Mouse (Mus musculus) forebrain, postnatal 0 days (tissue): ENCODE measurements around the gene Cd19. TPM values are rescaled to one million over a fixed set of nuclear protein-coding genes. Genes with fewer than 3 reads are reported as not detected.
"Not testable (repeated sequence)": the region's sequence is repeated elsewhere in the genome, so short reads cannot be mapped to it uniquely, and the experiment has no call there.

Source experiments
- ATAC-seq: fragments of 200-750 bp; cut with Nextera tagmentation; 2 replicates; pipeline ENCODE4 v1.8.0; 2017; ENCODE audit warnings: mild to moderate bottlenecking, moderate library complexity
- DNase-seq: peaks from one replicate; pipeline ENCODE4 v3.0.0-alpha.2; 2015
- H3K27ac ChIP-seq: fragments of 300-500 bp; sonication (generic); 2 replicates; pipeline ENCODE4 v1.5.1; 2014; ENCODE audit warnings: low read depth, mild to moderate bottlenecking, antibody characterized with exemption, low read length, moderate library complexity, mixed read lengths
- H3K27me3 ChIP-seq: fragments of 300-500 bp; sonication (generic); 2 replicates; pipeline ENCODE4 v1.6.1; 2014; ENCODE audit warnings: mild to moderate bottlenecking, low read length, mixed read lengths; ENCODE audit not compliant: insufficient read depth
- H3K36me3 ChIP-seq: fragments of 300-500 bp; sonication (generic); 2 replicates; pipeline ENCODE4 v1.6.1; 2014; ENCODE audit warnings: mild to moderate bottlenecking, moderate library complexity; ENCODE audit not compliant: insufficient read depth
- H3K4me1 ChIP-seq: fragments of 300-500 bp; sonication (generic); 2 replicates; pipeline ENCODE4 v1.6.1; 2014; ENCODE audit warnings: antibody characterized with exemption; ENCODE audit not compliant: insufficient read depth
- H3K4me2 ChIP-seq: fragments of 300-500 bp; sonication (generic); 2 replicates; pipeline ENCODE4 v1.6.1; 2014; ENCODE audit warnings: low read depth, mild to moderate bottlenecking, moderate library complexity
- H3K4me3 ChIP-seq: fragments of 300-500 bp; sonication (generic); 2 replicates; pipeline ENCODE4 v1.5.1; 2014; ENCODE audit warnings: low read depth, low read length, mixed read lengths
- H3K9ac ChIP-seq: fragments of 300-500 bp; sonication (generic); 2 replicates; pipeline ENCODE4 v1.6.1; 2014; ENCODE audit warnings: mild to moderate bottlenecking
- H3K9me3 ChIP-seq: fragments of 300-500 bp; sonication (generic); 2 replicates; pipeline ENCODE4 v1.6.1; 2016; ENCODE audit warnings: low read length
- CTCF ChIP-seq: sonication (generic); IDR thresholded peaks from 2 replicates; pipeline ENCODE4 v1.5.1; 2016; ENCODE audit warnings: antibody characterized with exemption, control low read depth, low read depth
- WGBS: fragments of 180-500 bp; shearing (Covaris S2); extraction: QIAGEN DNeasy Blood & Tissue Kit; methylation state at CpG from one replicate; pipeline ENCODE4 v1.1.7; 2014; 5-methylcytosine and 5-hydroxymethylcytosine counted together
- polyA plus RNA-seq: library from polyadenylated mRNA; unstranded; fragments of >200 nt; fragmentation: Nextera tagmentation; extraction: Ambion mirVana; gene quantifications from 2 replicates; pipeline ENCODE4 v1.2.1, GENCODE M21; 2015
- total RNA-seq: library from RNA; depleted of rRNA; stranded (reverse); fragments of >200 nt; gene quantifications from 2 replicates; pipeline ENCODE4 v1.2.3, GENCODE M21; 2014

The Cd19 gene
- total and polyA plus RNA-seq, 2 experiments from 2014 or later = 0.67 TPM; not detected in 1

DNA sequence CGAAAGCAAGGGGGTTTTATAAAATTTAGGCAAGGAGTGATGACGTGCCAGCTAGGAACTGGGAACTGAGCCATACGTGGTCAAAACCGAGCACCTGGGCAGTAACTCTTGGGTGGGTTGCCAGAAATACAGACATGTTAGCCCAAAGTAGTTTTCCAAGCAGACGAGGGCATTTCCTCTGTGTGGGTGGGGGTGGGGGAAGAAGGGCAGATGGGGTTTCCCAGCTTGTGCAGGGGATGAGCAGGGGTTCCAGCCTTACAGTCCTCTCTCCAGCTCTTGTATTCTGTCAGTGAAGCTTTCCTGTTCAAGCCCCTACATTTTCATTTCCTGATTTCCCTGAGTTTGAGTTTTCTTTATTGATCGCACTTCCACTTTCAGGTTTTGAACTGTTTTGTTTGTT is 9.5 kb upstream of the Cd19 start:
- ATAC-seq (no peak), DNase-seq (no peak)
- Histone ChIP-seq H3K27me3 (no peaks in the 10 kb centered on the region), H3K4me1 (0 out of 2 replicates have a peak, but pooled peaks cover 7% of the 10 kb centered on the region), H3K4me3 (no peak overlapping the region), H3K27ac (no peak overlapping the region), H3K4me2 (no peak overlapping the region), H3K9me3 (no peaks in the 10 kb centered on the region), H3K9ac (no peak overlapping the region), H3K36me3 (no peaks in the 10 kb centered on the region)
- TF ChIP-seq CTCF = no peak
- WGBS = 88% methylated on average over 6 of the region's 6 CpGs

DNA sequence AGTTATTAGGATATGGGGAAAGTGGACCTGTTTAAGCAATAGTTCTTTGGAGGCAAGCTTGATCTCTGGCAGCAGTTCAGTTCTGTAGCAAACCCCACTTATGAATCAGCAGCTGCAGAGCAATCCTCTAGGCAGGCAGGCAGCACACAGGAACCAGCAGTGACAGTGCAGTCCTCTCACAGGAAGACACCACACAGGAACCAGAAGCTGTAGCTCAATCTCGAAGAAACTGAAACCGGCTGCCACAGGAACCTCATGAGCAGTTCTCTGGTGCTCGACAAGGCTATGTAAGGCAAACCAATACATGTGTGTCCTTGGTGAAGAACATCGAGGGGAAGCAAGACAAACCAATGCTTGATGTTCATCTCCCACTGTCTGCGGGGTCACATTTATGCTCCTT is 7.1 kb upstream of the Cd19 start:
- DNase-seq (no peak), ATAC-seq (no peak)
- Histone ChIP-seq H3K27me3 (no peaks in the 10 kb centered on the region), H3K4me1 (no peaks in the 10 kb centered on the region), H3K9ac (no peak overlapping the region), H3K4me3 (no peak overlapping the region), H3K9me3 (no peaks in the 10 kb centered on the region), H3K27ac (no peak overlapping the region), H3K36me3 (no peaks in the 10 kb centered on the region), H3K4me2 (no peak overlapping the region)
- 86% methylated on average over 5 of the region's 5 CpGs for WGBS
- no peak for TF ChIP-seq CTCF

DNA sequence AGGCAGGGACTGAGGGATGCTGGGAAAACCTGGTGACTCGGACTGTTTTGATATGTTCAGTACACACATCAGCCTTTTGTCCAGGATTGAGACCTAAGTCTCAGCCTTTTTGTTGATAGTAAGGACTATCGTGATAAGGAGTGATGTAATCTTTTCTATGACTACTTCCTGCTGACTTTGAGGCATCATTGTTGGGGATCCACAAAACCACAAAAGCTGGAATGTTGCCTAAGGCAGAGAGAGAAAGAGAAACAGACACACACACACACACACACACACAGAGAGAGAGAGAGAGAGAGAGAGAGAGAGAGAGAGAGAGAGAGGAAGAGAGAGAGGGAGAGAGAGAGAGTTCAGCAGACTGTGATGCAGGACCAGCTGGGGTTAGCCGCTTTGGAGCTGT is 3.8 kb upstream of the Cd19 start:
- DNase-seq (no peak), ATAC-seq (no peak)
- TF ChIP-seq CTCF = no peak

DNA sequence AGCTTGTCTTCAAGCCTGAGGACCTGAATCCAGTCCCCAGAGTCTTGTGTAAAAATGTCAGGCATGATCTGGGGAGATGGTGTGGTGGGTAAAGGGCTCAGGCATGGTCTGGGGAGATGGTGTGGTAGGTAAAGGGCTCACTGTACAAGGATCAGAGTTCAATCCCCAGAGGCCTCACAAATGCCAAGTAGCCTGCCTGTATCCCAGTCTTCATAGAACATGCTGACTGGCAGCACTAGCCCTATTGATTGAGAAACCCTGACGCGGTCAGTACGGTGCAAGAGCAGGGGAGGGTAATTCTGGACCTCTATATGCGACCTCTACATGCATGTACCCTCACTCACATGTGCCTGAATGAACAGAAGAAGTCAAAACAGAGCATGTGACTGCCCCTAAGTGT is 2.9 kb upstream of the Cd19 start:
- 74% methylated on average over 4 of the region's 4 CpGs for WGBS
- Histone ChIP-seq H3K4me3 (no peak overlapping the region), H3K9me3 (no peaks in the 10 kb centered on the region), H3K4me2 (no peak overlapping the region), H3K36me3 (no peaks in the 10 kb centered on the region), H3K4me1 (no peaks in the 10 kb centered on the region), H3K27ac (no peak overlapping the region), H3K27me3 (no peaks in the 10 kb centered on the region), H3K9ac (no peak overlapping the region)
- no peak for DNase-seq
- no peak for ATAC-seq
- TF ChIP-seq CTCF = no peak

More for the DNA sequence above, 3.8 kb upstream of the Cd19 start:
- no peak overlapping the region for H3K4me3 ChIP-seq
- no peaks in the 10 kb centered on the region for H3K9me3 ChIP-seq
- WGBS = 47% methylated on average over 3 of the region's 3 CpGs
- H3K4me1 ChIP-seq = no peaks in the 10 kb centered on the region
- H3K9ac ChIP-seq = no peak overlapping the region
- H3K27ac ChIP-seq = no peak overlapping the region
- H3K4me2 ChIP-seq = no peak overlapping the region
- no peaks in the 10 kb centered on the region for H3K27me3 ChIP-seq
- H3K36me3 ChIP-seq = no peaks in the 10 kb centered on the region

DNA sequence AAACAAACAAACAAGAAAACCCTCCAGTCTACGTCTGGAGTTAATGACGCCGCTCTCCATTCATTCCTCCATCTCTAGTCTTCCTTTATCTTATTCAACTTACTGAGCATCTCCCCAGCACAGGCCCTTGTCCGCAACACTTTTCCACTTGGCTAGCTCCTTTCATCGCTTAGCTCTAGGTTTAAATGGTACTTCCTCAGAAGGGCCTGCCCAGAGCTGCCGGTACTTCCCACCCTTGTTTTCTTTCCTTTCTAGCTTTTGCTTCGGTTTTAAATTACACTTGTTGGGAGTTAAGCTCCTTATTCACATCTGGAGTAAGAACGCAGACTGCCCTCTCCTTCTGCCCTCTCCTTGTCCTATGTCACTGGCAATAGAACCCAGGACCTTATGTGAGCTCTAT is 2.4 kb upstream of the Cd19 start:
- TF ChIP-seq CTCF = no peak
- H3K9me3 ChIP-seq = no peaks in the 10 kb centered on the region
- H3K27me3 ChIP-seq = no peaks in the 10 kb centered on the region
- DNase-seq = no peak
- ATAC-seq = no peak
- H3K4me2 ChIP-seq = no peak overlapping the region
- H3K27ac ChIP-seq = no peak overlapping the region
- 5% methylated on average over 8 of the region's 8 CpGs for WGBS
- H3K4me3 ChIP-seq = no peak overlapping the region
- no peak overlapping the region for H3K9ac ChIP-seq
- no peaks in the 10 kb centered on the region for H3K4me1 ChIP-seq
- H3K36me3 ChIP-seq = no peaks in the 10 kb centered on the region

DNA sequence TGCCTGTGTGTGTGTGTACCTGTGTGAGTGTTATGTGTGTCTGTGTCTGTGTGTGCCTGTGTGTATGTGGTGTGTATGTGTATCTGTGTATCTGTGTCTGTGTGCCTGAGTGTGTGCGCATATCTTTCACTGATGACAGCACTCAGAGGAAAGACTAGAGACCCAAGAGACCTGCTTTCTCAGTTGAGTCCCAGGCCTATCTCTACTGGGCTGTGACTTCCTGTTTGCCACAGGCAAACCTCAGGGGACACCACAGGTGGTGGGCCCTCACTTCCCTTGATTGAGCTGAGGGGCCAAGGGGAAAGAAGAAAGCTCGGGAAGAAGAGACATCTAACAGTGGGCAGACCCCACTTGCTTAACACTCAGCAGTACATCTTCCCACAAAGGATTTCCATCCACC is 1.9 kb upstream of the Cd19 start:
- H3K36me3 ChIP-seq = no peaks in the 10 kb centered on the region
- H3K4me1 ChIP-seq = no peaks in the 10 kb centered on the region
- H3K27me3 ChIP-seq = no peaks in the 10 kb centered on the region
- no peaks in the 10 kb centered on the region for H3K9me3 ChIP-seq
- no peak for TF ChIP-seq CTCF
- H3K4me3 ChIP-seq = no peak overlapping the region
- no peak overlapping the region for H3K4me2 ChIP-seq
- 43% methylated on average over 2 of the region's 2 CpGs for WGBS
- DNase-seq (no peak), ATAC-seq (no peak)
- H3K9ac ChIP-seq = no peak overlapping the region
- H3K27ac ChIP-seq = no peak overlapping the region

DNA sequence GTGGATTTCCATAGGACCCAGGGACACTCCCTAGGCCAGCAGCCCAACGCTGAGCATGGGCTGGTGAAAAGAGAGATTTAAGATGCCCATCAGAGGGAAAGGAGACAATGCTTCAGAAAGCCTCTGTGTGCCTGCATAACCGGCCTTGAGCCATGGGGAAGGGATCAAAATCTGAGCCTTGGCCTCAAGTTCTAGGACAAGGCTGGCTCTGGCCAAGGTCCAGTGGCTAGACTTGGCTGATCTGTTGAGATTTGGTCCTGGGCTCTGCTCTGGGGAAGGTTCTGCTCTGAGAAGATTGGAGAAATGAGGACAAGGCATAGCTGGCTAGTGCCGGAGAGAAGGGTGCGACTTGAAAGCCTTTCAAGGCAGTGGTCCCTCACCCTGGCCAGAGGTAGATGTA is 3.6 kb downstream of the Cd19 start:
- Histone ChIP-seq H3K36me3 (no peaks in the 10 kb centered on the region), H3K27me3 (no peaks in the 10 kb centered on the region), H3K27ac (no peak overlapping the region), H3K4me3 (no peak overlapping the region), H3K9ac (no peak overlapping the region), H3K4me1 (no peaks in the 10 kb centered on the region), H3K4me2 (no peak overlapping the region), H3K9me3 (no peaks in the 10 kb centered on the region)
- DNase-seq (no peak), ATAC-seq (no peak)
- WGBS = 93% methylated on average over 4 of the region's 4 CpGs
- TF ChIP-seq CTCF = no peak

DNA sequence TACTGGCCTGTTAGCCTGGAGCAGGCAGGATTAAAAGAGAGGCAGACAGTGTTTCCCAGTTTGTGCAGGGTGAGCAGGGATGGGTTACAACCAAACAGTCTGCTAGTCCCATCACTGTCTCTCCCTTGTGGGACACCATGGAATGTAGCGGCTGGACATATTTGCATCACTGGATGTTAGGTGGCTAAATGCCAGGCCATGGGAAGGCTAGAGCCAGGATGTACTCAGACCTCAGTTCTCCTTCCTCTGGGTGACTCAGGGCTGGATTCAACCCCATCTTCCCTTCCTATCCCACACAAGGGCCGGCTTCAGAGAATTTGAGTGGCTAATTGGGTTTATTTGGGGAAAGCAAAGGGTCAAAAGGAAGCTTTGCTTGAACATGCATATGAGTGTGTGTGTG is 6.0 kb downstream of the Cd19 start:
- Histone ChIP-seq H3K4me3 (no peak overlapping the region), H3K9me3 (no peaks in the 10 kb centered on the region), H3K27me3 (no peaks in the 10 kb centered on the region), H3K27ac (no peak overlapping the region), H3K9ac (no peak overlapping the region), H3K4me1 (no peaks in the 10 kb centered on the region), H3K36me3 (no peaks in the 10 kb centered on the region), H3K4me2 (no peak overlapping the region)
- no peak for ATAC-seq
- DNase-seq = no peak
- no peak for TF ChIP-seq CTCF
- 83% methylated on average over 2 of the region's 2 CpGs for WGBS

DNA sequence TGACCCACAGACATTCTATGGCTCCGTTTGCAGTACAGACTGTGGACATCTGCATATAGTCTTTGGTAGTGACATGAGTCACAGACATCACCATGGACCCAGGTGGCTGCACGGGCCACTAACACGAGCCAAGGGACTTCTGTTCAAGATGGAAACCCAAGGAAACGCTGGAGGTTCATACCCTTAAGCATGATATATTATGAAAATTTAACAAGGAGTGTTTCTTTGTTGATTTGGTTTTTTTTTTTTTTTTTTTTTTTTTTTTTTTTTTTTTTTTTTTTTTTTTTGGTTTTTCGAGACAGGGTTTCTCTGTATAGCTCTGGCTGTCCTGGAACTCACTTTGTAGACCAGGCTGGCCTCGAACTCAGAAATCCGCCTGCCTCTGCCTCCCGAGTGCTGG is 12.2 kb downstream of the Cd19 start:
- H3K36me3 ChIP-seq, H3K9me3 ChIP-seq, H3K27ac ChIP-seq, H3K9ac ChIP-seq, DNase-seq, ATAC-seq, H3K4me3 ChIP-seq, H3K27me3 ChIP-seq, H3K4me2 ChIP-seq, H3K4me1 ChIP-seq: not testable (repeated sequence)
- 84% methylated on average over 7 of the region's 8 CpGs for WGBS
